Mouse (Mus musculus): ENCODE results near the gene Serpinb8. TPM values are rescaled to one million over a fixed set of nuclear protein-coding genes. Genes with fewer than 3 reads are reported as not detected.

The Serpinb8 gene
- polyA plus RNA-seq, 1 experiment, result 0.26 TPM

DNA sequence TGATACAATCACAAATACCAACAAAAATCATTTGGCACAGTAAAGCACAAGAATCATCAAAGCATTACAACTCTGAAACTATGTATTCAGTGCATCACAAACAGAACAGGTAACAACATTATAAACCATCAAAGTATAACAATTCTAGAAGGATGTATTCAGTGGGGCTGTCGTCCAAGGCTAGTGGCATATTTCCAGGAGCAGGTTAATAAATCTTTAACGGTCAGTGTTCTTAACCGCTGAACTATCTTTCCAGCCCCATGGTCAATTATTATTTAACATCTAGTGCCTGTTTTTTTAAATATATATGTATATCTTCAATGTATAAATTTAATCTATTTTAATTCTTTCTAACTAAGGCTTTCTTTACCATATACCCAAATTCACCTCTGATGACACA lies 3.6 kb upstream of the Serpinb8 start:
- no peak for TF ChIP-seq GATA1 (IDR thresholded peaks at IDR 0.05; ENCODE audit: borderline replicate concordance, low read length)
- no peak overlapping the region for H3K4me3 ChIP-seq (replicated peaks)

DNA sequence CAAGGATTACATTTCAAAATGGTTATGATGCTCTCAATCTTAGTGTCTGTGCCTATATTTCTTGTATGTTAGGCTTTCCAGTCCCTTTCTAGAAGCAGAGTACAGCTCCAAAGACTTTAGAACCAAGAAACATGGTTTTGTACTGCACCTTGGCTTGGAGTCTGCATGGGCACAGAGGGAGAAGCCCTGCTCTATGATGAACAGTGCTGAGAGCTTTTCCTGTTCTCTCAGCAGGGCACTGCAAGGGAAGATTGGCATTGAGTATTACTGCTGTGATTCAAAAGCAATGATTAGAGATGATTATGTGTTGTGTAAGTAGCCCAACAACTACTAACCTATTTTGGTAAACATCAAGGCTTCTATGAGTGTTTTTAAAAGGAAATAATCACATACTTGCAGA lies 1.6 kb upstream of the Serpinb8 start:
- H3K4me3 ChIP-seq (replicated peaks), result no peak overlapping the region
- H3K9me3 ChIP-seq, result no peaks in the 10 kb centered on the region
- H3K36me3 ChIP-seq (replicated peaks; ENCODE audit: low read length), result no peaks in the 10 kb centered on the region
- no peak for TF ChIP-seq FLI1 (IDR thresholded peaks at IDR 0.05; ENCODE audit: low read length)
- H3K27me3 ChIP-seq (replicated peaks), result no peaks in the 10 kb centered on the region
- H3K4me1 ChIP-seq, result peaks cover 30% of the 10 kb centered on the region

More for the DNA sequence above, 3.6 kb upstream of the Serpinb8 start:
- Histone ChIP-seq H3K27me3 (replicated peaks) (no peaks in the 10 kb centered on the region), H3K36me3 (replicated peaks; ENCODE audit: low read length) (no peaks in the 10 kb centered on the region), H3K4me1 (peaks cover 22% of the 10 kb centered on the region), H3K9me3 (no peaks in the 10 kb centered on the region)

DNA sequence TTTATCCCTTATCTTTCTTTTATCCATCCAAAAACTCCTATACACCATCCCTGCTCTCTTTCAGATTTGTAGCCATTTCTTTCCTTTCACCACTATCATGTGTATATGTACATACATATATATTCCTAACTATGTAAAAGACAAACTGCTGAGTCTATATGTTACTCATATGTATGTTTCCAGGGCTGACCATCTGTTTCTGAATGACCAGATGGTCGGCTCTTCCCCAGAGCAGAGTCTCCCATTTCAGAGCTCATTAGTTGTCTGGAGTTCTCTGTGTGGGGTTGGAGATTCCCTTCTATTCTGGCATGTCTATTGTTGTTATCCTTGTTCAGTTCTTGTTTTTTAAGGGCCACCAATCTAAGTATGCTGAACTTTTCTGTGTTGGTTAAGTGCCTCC lies 1.2 kb upstream of the Serpinb8 start:
- Histone ChIP-seq H3K4me3 (replicated peaks) (no peak overlapping the region), H3K36me3 (replicated peaks; ENCODE audit: low read length) (no peaks in the 10 kb centered on the region), H3K9me3 (no peaks in the 10 kb centered on the region), H3K27me3 (replicated peaks) (no peaks in the 10 kb centered on the region), H3K4me1 (peaks cover 31% of the 10 kb centered on the region)
- TF ChIP-seq GATA1 (IDR thresholded peaks at IDR 0.05; ENCODE audit: borderline replicate concordance, low read length) (no peak), FLI1 (IDR thresholded peaks at IDR 0.05; ENCODE audit: low read length) (no peak)

DNA sequence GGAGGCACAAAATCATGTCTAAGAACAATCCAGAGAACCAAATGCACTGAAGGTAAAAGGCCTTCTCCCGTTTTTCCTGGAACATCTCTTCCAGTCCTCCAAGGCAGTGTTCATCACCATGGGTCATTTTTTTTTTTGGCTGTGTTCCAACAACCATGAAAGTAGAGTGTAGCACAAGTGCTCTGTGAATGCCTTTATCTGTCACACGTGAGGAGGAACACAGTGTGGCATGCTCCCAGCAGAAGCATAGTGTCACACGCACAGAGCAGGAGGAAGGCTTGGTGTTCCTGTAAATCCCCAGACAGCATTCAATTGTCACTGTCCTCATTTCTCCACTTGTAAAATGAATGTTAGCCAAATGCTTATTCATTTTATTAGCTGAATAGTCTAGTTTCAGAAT lies 2.8 kb downstream of the Serpinb8 start:
- Histone ChIP-seq H3K4me1 (peaks cover 32% of the 10 kb centered on the region), H3K27me3 (replicated peaks) (no peaks in the 10 kb centered on the region), H3K36me3 (replicated peaks; ENCODE audit: low read length) (no peaks in the 10 kb centered on the region), H3K9me3 (no peaks in the 10 kb centered on the region), H3K4me3 (replicated peaks) (no peak overlapping the region)
- TF ChIP-seq GATA1 (IDR thresholded peaks at IDR 0.05; ENCODE audit: borderline replicate concordance, low read length), result no peak
- TF ChIP-seq FLI1 (IDR thresholded peaks at IDR 0.05; ENCODE audit: low read length), result no peak

DNA sequence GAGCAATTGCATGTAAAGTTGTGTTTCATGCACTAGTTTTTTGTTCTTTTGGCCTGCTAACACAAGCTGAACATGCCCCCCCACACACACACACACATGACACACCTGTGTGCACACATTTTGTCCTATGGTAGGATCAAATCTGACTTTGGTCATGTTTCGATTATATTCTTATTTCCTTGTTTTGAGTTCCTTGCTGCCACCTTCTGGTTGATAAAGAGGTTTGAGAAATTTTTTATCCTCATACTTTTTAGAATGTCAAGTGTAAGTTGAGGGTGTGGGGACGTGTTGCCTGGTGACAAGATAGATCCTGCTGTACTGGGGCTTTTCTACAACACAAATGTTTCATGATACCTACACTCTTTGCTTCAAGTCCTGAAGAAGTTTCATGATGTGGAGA lies 3.7 kb downstream of the Serpinb8 start:
- no peak for TF ChIP-seq GATA1 (IDR thresholded peaks at IDR 0.05; ENCODE audit: borderline replicate concordance, low read length)
- no peak for TF ChIP-seq FLI1 (IDR thresholded peaks at IDR 0.05; ENCODE audit: low read length)
- Histone ChIP-seq H3K27me3 (replicated peaks) (no peaks in the 10 kb centered on the region), H3K36me3 (replicated peaks; ENCODE audit: low read length) (no peaks in the 10 kb centered on the region), H3K9me3 (no peaks in the 10 kb centered on the region), H3K4me3 (replicated peaks) (no peak overlapping the region), H3K4me1 (peaks cover 32% of the 10 kb centered on the region)

DNA sequence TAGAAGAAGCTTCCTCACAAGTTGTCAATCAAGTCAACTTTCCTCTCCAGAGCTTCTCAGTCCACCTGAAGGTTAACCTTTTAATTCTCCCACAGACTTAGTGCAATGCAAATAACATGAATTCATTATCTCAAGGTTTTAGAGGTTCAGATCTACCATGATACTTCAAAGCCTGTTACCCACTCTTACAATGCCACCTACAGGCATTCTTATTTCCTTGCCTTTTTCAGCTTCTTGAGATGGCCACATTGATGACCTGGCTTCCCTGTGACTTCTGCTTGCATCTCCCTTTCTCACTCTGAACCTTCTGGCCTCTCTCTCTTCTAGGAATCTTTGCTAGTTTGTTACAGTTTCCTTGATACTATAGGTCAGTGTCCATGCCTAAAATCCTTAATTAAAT lies 7.1 kb downstream of the Serpinb8 start:
- H3K9me3 ChIP-seq, result no peaks in the 10 kb centered on the region
- H3K27me3 ChIP-seq (replicated peaks), result no peaks in the 10 kb centered on the region
- TF ChIP-seq GATA1 (IDR thresholded peaks at IDR 0.05; ENCODE audit: borderline replicate concordance, low read length) (no peak), FLI1 (IDR thresholded peaks at IDR 0.05; ENCODE audit: low read length) (no peak)
- H3K36me3 ChIP-seq (replicated peaks; ENCODE audit: low read length), result no peaks in the 10 kb centered on the region
- H3K4me1 ChIP-seq, result peaks cover 20% of the 10 kb centered on the region
- H3K4me3 ChIP-seq (replicated peaks), result no peak overlapping the region

DNA sequence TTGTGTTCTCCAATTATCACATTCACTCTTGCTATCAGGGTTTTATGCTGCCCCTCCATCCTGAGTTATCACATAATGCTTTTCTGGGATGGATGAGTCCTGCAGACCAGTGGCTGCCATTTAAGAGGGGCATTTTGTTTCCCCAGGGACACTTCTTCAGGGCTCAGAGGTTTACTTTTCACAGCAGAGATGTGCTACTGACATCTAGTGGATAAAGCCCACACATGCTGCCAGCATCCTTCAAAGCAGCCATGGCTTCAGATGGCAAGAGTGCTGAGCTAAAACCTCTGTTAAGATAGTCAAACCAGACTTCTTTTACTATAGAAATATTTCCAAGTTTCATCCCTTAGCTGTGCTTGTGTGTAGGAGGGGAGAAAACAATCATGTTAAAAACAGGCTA lies 8.7 kb downstream of the Serpinb8 start:
- Histone ChIP-seq H3K9me3 (no peaks in the 10 kb centered on the region), H3K4me3 (replicated peaks) (no peak overlapping the region), H3K4me1 (peaks cover 11% of the 10 kb centered on the region), H3K27me3 (replicated peaks) (no peaks in the 10 kb centered on the region), H3K36me3 (replicated peaks; ENCODE audit: low read length) (no peaks in the 10 kb centered on the region)
- TF ChIP-seq FLI1 (IDR thresholded peaks at IDR 0.05; ENCODE audit: low read length) (no peak), GATA1 (IDR thresholded peaks at IDR 0.05; ENCODE audit: borderline replicate concordance, low read length) (no peak)

DNA sequence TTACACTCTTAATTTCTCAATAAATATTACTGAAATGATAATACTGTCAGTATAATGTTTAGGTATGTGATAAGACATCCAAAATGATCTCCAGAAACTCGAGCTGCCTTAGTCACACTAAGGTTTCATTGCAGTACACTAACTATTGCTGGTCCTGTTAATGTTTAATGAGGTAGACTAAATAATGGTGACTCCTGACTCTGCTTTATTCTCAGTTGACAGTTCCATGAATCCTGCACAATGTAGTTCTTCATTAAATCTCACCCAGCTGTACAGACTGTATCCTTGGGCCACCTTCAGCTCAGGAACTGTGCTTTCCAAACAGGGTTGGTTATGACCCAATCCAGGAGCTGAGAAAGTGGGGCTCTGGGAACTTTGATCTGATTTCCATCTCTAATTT lies 19.1 kb downstream of the Serpinb8 start:
- H3K4me1 ChIP-seq, result no peaks in the 10 kb centered on the region
- H3K9me3 ChIP-seq, result no peaks in the 10 kb centered on the region
- H3K4me3 ChIP-seq (replicated peaks), result no peak overlapping the region
- no peak for TF ChIP-seq GATA1 (IDR thresholded peaks at IDR 0.05; ENCODE audit: borderline replicate concordance, low read length)
- no peaks in the 10 kb centered on the region for H3K36me3 ChIP-seq (replicated peaks; ENCODE audit: low read length)
- no peaks in the 10 kb centered on the region for H3K27me3 ChIP-seq (replicated peaks)

DNA sequence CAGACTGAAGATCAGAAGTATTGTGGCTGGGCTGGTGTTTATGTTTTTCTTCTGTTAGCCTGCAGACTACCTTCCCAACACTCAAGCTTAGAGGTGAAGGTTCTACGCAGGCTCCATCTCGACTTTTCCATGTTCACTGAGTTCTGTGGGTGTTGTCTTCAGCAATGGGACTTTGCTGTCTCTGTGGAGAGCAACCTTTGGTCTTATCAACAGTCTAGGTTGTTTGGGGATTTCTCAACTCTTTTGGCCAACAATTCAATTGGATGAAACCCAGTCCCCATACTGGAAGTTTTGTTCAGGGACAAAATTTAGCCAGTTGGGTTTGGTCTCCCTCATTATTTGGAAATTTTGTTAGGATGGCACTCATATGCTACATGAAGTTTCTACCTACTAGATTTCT lies 24.3 kb downstream of the Serpinb8 start:
- no peak overlapping the region for H3K4me3 ChIP-seq (replicated peaks)
- no peaks in the 10 kb centered on the region for H3K36me3 ChIP-seq (replicated peaks; ENCODE audit: low read length)
- H3K4me1 ChIP-seq, result no peaks in the 10 kb centered on the region
- H3K27me3 ChIP-seq (replicated peaks), result no peaks in the 10 kb centered on the region
- H3K9me3 ChIP-seq, result no peaks in the 10 kb centered on the region
- no peak for TF ChIP-seq GATA1 (IDR thresholded peaks at IDR 0.05; ENCODE audit: borderline replicate concordance, low read length)
- no peak for TF ChIP-seq FLI1 (IDR thresholded peaks at IDR 0.05; ENCODE audit: low read length)

DNA sequence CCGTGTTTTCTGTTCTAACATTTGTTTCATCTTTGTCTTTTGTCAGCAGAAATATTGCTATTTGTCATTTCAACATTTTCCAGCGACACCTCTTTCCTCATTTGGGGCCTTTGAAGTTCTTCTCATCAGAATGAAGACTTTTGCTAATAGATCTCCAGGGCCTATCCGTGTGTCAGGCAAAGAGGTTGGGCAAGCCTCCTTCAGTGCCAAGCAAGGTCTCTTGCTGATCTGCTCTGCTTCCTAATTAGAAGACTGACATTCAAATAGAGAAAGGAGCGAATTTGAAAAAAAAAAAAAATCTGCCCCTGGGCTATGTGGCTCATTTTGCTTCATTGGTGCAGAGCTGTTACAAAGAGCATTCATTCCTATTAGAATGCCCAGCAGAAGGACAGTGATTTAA lies 32.2 kb downstream of the Serpinb8 start:
- Histone ChIP-seq H3K4me3 (replicated peaks) (no peak overlapping the region), H3K9me3 (no peaks in the 10 kb centered on the region), H3K4me1 (no peaks in the 10 kb centered on the region), H3K36me3 (replicated peaks; ENCODE audit: low read length) (no peaks in the 10 kb centered on the region), H3K27me3 (replicated peaks) (no peaks in the 10 kb centered on the region)
- TF ChIP-seq GATA1 (IDR thresholded peaks at IDR 0.05; ENCODE audit: borderline replicate concordance, low read length), result no peak
- TF ChIP-seq FLI1 (IDR thresholded peaks at IDR 0.05; ENCODE audit: low read length), result no peak

DNA sequence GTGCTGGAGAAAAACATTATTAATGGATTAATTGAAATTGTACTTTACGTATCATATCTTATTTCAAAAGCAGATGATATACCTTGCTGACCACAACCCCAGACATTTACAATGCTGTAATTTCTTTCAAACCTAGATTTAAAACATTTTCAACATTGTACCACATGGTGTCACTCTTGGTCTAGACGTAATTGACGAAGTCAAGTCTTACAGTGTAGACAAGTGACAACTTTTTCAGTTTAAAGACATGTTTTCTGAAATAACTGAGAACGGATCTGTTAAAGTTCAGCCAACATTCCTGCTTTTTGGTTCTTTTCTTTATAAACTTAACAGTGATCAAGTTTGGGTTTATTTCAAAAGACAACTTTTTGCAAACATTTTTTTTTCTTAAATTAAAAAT lies 46.1 kb downstream of the Serpinb8 start:
- Histone ChIP-seq H3K27me3 (replicated peaks) (no peaks in the 10 kb centered on the region), H3K4me3 (replicated peaks) (no peak overlapping the region), H3K4me1 (no peaks in the 10 kb centered on the region), H3K36me3 (replicated peaks; ENCODE audit: low read length) (no peaks in the 10 kb centered on the region), H3K9me3 (peaks cover 3% of the 10 kb centered on the region; the same call in 1 of the 2 replicates)
- TF ChIP-seq FLI1 (IDR thresholded peaks at IDR 0.05; ENCODE audit: low read length), result no peak
- no peak for TF ChIP-seq GATA1 (IDR thresholded peaks at IDR 0.05; ENCODE audit: borderline replicate concordance, low read length)

Measured in megakaryocyte, embryonic 14.5 days (primary cell).